Mouse (Mus musculus) midbrain, embryonic 16.5 days (tissue): ENCODE measurements around the gene Wfdc15b. TPM values are rescaled to one million over a fixed set of nuclear protein-coding genes. Genes with fewer than 3 reads are reported as not detected.
"Not testable (repeated sequence)": the region's sequence is repeated elsewhere in the genome, so short reads cannot be mapped to it uniquely, and the experiment has no call there.

ENCODE experiments used
- ATAC-seq: fragments of 200-750 bp; cut with Nextera tagmentation; 2 replicates; pipeline ENCODE4 v1.8.0; 2017; ENCODE audit warnings: moderate TSS enrichment
- H3K27ac ChIP-seq: fragments of 300-500 bp; sonication (generic); 2 replicates; pipeline ENCODE4 v1.5.1; 2014; ENCODE audit warnings: mild to moderate bottlenecking, low read length, mixed read lengths
- H3K27me3 ChIP-seq: fragments of 300-500 bp; sonication (generic); 2 replicates; pipeline ENCODE4 v1.6.1; 2014; ENCODE audit warnings: low read depth, low read length, mixed read lengths; ENCODE audit not compliant: control insufficient read depth, insufficient read depth
- H3K36me3 ChIP-seq: fragments of 300-500 bp; sonication (generic); 2 replicates; pipeline ENCODE4 v1.6.1; 2014; ENCODE audit warnings: mild to moderate bottlenecking, low read length, moderate library complexity, mixed read lengths; ENCODE audit not compliant: control insufficient read depth, insufficient read depth
- H3K4me1 ChIP-seq: fragments of 300-500 bp; sonication (generic); 2 replicates; pipeline ENCODE4 v1.6.1; 2014; ENCODE audit warnings: mild to moderate bottlenecking, low read length, mixed read lengths; ENCODE audit not compliant: control insufficient read depth, insufficient read depth
- H3K4me2 ChIP-seq: fragments of 300-500 bp; sonication (generic); 2 replicates; pipeline ENCODE4 v1.6.1; 2014; ENCODE audit warnings: mild to moderate bottlenecking, low read length, mixed read lengths
- H3K4me3 ChIP-seq: fragments of 300-500 bp; sonication (generic); 2 replicates; pipeline ENCODE4 v1.5.1; 2014; ENCODE audit warnings: low read depth, mild to moderate bottlenecking, low read length, moderate library complexity, mixed read lengths
- H3K9ac ChIP-seq: fragments of 300-500 bp; sonication (generic); 2 replicates; pipeline ENCODE4 v1.6.1; 2014; ENCODE audit warnings: low read depth, low read length, mixed read lengths
- H3K9me3 ChIP-seq: fragments of 300-500 bp; sonication (generic); replicated peaks from 2 replicates; pipeline ENCODE4 v1.6.1; 2014; ENCODE audit warnings: mild to moderate bottlenecking, low read length, mixed read lengths; ENCODE audit not compliant: control insufficient read depth, poor library complexity, severe bottlenecking
- WGBS: fragments of 180-500 bp; shearing (Covaris S2); extraction: QIAGEN DNeasy Blood & Tissue Kit; methylation state at CpG from one replicate; pipeline ENCODE4 v1.1.7; 2014; 5-methylcytosine and 5-hydroxymethylcytosine counted together
- polyA plus RNA-seq: library from polyadenylated mRNA; unstranded; fragments of >200 nt; fragmentation: Nextera tagmentation; extraction: Ambion mirVana; gene quantifications from 2 replicates; pipeline ENCODE4 v1.2.1, GENCODE M21; 2015

Gene Wfdc15b
- polyA plus RNA-seq = not detected in 2 replicates

GRCm38 (mm10) chr2:164221522-164221921 is at the start of gene Wfdc15b:
TSS of gene Wfdc15b (minus strand) at chr2:164221660.
- Histone ChIP-seq H3K27ac (no peak within 1 kb of the TSS), H3K36me3 (no peaks in the 10 kb centered on the region), H3K9me3 (no peaks in the 10 kb centered on the region), H3K4me1 (no peaks in the 10 kb centered on the region), H3K27me3 (no peaks in the 10 kb centered on the region), H3K4me2 (no peak within 1 kb of the TSS), H3K4me3 (no peak within 1 kb of the TSS), H3K9ac (no peak within 1 kb of the TSS)
- ATAC-seq = no peak
- 87% methylated on average over 11 of the region's 11 CpGs for WGBS

DNA sequence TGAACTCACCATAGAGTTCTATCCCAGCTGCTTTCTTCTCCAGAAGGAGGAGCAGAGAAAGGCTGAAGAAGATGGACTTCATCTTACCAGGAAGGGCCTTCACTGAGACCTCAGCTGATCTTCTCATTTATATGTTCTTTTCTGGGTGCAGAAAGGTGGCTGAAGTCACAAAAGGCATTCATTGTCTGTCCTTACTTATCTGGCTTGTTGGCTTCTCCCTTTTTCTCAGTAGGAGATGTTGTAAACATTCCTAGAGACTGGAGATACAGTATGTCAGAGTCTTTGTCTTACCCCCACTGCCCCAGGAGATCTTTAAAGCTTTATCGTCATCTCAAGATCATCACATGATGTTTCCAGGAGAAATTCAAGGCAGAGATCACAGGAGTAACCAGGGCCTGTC is 35.1 kb upstream of the Wfdc15b start, which contains the start of gene Svs3b:
Gene Svs3b (minus strand): TSS at position 101 of the 400 bp plus-strand sequence.
- not testable (repeated sequence) for H3K9ac ChIP-seq, H3K27ac ChIP-seq, H3K27me3 ChIP-seq, H3K4me3 ChIP-seq, H3K36me3 ChIP-seq, H3K9me3 ChIP-seq, H3K4me1 ChIP-seq, ATAC-seq, H3K4me2 ChIP-seq
- 89% methylated on average over 1 of the region's 1 CpGs for WGBS

- Histone ChIP-seq H3K4me3 (no peak within 1 kb of the TSS), H3K27ac (no peak within 1 kb of the TSS), H3K9ac (no peak within 1 kb of the TSS), H3K9me3 (no peaks in the 10 kb centered on the region), H3K4me1 (no peaks in the 10 kb centered on the region), H3K27me3 (no peaks in the 10 kb centered on the region), H3K36me3 (no peaks in the 10 kb centered on the region), H3K4me2 (no peak within 1 kb of the TSS)
- ATAC-seq = no peak
- WGBS = 88% methylated on average over 3 of the region's 3 CpGs
These were observed 16.9 kb upstream of the Wfdc15b start, which contains the start of gene Svs2 for GRCm38 (mm10) chr2:164238366-164238765. TSS of gene Svs2 (minus strand) at chr2:164238466.

DNA sequence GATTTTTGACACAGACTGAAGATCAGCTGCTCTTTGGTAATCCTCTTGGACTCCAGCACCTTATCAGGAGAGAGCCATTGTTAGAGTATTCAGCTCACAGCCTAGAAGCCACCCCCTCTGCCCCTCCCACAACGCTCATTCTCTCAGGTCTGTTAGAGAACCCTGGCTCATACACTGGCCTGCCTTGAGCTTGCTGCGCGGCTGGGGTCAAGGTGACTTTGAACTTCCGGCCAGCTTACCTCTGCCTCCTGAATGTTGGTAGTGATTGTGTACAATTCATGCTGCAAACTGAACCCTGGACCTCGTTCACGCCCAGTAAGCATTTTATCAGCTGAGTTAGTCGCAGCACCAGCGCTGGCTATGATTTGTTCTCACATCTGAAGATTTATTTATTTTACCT is 11.2 kb upstream of the Wfdc15b start:
- WGBS = 88% methylated on average over 8 of the region's 8 CpGs
- Histone ChIP-seq H3K4me1 (no peaks in the 10 kb centered on the region), H3K27ac (no peak overlapping the region), H3K4me3 (no peak overlapping the region), H3K9ac (no peak overlapping the region), H3K9me3 (no peaks in the 10 kb centered on the region), H3K36me3 (no peaks in the 10 kb centered on the region), H3K27me3 (no peaks in the 10 kb centered on the region), H3K4me2 (no peak overlapping the region)
- ATAC-seq = no peak

DNA sequence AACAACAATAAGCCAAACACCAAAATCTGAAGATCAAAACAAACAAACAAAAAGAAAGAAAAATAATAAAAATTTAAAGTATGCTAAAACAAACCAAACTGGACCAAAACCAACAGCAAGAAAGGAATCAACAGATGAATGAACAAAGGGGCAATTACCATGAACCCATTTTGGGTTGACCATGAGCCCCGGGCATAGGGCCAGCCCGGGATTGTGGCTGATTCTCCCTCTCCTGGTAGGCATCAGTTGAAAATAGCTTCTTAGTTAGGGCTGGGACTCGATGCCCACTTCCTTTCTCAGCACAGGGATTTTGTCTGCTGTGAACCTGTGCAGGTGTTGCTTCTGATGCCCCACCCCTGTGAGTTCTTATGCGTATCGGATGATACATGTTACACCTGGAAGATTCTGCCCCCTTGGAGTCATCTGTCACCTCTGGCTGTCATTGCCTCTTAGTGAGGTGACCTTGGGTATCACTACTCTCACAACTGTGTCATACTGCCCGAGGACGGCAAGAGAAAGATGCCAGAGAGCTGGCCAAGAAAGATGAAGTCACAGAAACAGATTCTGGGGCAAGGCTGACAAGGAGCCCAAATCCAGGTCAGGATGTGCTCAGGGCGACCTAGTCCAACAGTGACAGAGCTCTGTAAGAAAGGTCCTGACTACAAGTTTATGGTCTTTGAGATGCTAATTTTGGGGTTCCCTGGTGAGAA is 7.1 kb upstream of the Wfdc15b start:
- H3K9me3 ChIP-seq = no peaks in the 10 kb centered on the region
- no peak for ATAC-seq
- no peak overlapping the region for H3K4me2 ChIP-seq
- no peak overlapping the region for H3K4me3 ChIP-seq
- no peak overlapping the region for H3K27ac ChIP-seq
- WGBS = 82% methylated on average over 8 of the region's 8 CpGs
- no peaks in the 10 kb centered on the region for H3K27me3 ChIP-seq
- no peaks in the 10 kb centered on the region for H3K4me1 ChIP-seq
- no peaks in the 10 kb centered on the region for H3K36me3 ChIP-seq
- no peak overlapping the region for H3K9ac ChIP-seq

DNA sequence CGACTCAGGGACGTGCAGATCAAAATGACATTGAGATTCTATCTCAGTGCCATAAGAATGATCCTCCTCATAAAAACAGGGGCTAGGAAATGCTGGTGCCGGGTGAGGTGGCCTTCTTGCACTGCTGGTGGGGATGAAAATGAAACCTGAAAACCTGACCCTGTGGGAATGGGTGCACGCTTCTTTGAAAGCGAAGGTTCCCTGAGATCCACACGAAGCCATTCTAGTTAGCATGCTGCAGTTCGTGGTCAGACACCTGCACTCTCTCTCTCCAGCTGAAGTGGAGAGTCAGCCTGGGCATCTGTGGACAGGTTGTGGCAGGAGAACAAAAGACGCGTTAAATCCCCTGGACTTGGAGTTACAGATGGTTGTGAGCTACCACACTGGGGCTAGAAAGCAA is 2.2 kb downstream of the Wfdc15b start:
- WGBS = 88% methylated on average over 9 of the region's 9 CpGs
- Histone ChIP-seq H3K9me3 (no peaks in the 10 kb centered on the region), H3K4me3 (no peak overlapping the region), H3K36me3 (no peaks in the 10 kb centered on the region), H3K4me1 (no peaks in the 10 kb centered on the region), H3K4me2 (no peak overlapping the region), H3K27me3 (no peaks in the 10 kb centered on the region), H3K9ac (no peak overlapping the region), H3K27ac (no peak overlapping the region)
- ATAC-seq = no peak

GRCm38 (mm10) chr2:164212711-164213110 is 8.7 kb downstream of the Wfdc15b start:
- H3K36me3 ChIP-seq = no peaks in the 10 kb centered on the region
- H3K4me2 ChIP-seq = no peak overlapping the region
- no peak overlapping the region for H3K4me3 ChIP-seq
- no peak for ATAC-seq
- no peak overlapping the region for H3K9ac ChIP-seq
- H3K27me3 ChIP-seq = no peaks in the 10 kb centered on the region
- H3K4me1 ChIP-seq = no peaks in the 10 kb centered on the region
- WGBS = 79% methylated on average over 5 of the region's 5 CpGs
- H3K9me3 ChIP-seq = no peaks in the 10 kb centered on the region
- no peak overlapping the region for H3K27ac ChIP-seq

- no peaks in the 10 kb centered on the region for H3K4me1 ChIP-seq
- H3K36me3 ChIP-seq = no peaks in the 10 kb centered on the region
- H3K9ac ChIP-seq = no peak overlapping the region
- no peak overlapping the region for H3K4me2 ChIP-seq
- WGBS = 91% methylated on average over 4 of the region's 4 CpGs
- no peak overlapping the region for H3K27ac ChIP-seq
- no peak for ATAC-seq
- no peaks in the 10 kb centered on the region for H3K27me3 ChIP-seq
- H3K9me3 ChIP-seq = no peaks in the 10 kb centered on the region
- no peak overlapping the region for H3K4me3 ChIP-seq
These were observed 10.6 kb downstream of the Wfdc15b start for GRCm38 (mm10) chr2:164210892-164211291.

DNA sequence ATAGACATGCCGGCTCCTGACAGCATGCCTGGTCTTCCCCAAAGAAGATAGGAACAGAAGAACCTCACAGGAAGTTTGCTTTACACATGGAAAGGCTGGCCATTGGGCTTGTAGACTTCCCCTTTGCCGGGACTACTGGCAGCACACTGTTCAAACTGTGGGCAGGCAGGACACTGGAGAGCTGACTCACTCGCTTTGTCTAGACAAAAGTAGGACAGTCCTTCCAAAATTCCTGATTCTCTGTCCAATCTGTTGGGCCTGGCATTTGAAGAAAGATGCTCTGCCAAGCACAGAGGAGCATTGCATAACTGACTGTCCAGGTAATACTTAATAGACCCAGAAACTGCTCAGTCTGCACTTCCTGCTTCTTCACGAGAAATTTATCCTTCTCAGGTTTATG is 14.8 kb downstream of the Wfdc15b start:
- H3K9me3 ChIP-seq = no peaks in the 10 kb centered on the region
- WGBS = 87% methylated on average over 4 of the region's 4 CpGs
- no peaks in the 10 kb centered on the region for H3K27me3 ChIP-seq
- no peaks in the 10 kb centered on the region for H3K36me3 ChIP-seq
- H3K27ac ChIP-seq = no peak overlapping the region
- H3K9ac ChIP-seq = no peak overlapping the region
- no peak overlapping the region for H3K4me3 ChIP-seq
- H3K4me1 ChIP-seq = no peaks in the 10 kb centered on the region
- H3K4me2 ChIP-seq = no peak overlapping the region
- ATAC-seq = no peak
